Mouse (Mus musculus) midbrain, embryonic 12.5 days (tissue): Measurements from ENCODE around the gene Neu2. TPM values are rescaled to one million over a fixed set of nuclear protein-coding genes. Genes with fewer than 3 reads are reported as not detected.

ENCODE experiments used
- ATAC-seq: fragments of 200-750 bp; cut with Nextera tagmentation; 2 replicates; pipeline ENCODE4 v1.8.0; 2017; ENCODE audit warnings: low read depth, moderate TSS enrichment, moderate library complexity; ENCODE audit not compliant: low FRiP score
- H3K27ac ChIP-seq: fragments of 300-500 bp; sonication (generic); replicated peaks from 2 replicates; pipeline ENCODE4 v1.5.1; 2016; ENCODE audit warnings: mild to moderate bottlenecking
- H3K27me3 ChIP-seq: fragments of 300-500 bp; sonication (generic); 2 replicates; pipeline ENCODE4 v1.6.1; 2016; ENCODE audit warnings: mild to moderate bottlenecking
- H3K36me3 ChIP-seq: fragments of 300-500 bp; sonication (generic); 2 replicates; pipeline ENCODE4 v1.6.1; 2016
- H3K4me1 ChIP-seq: fragments of 300-500 bp; sonication (generic); 2 replicates; pipeline ENCODE4 v1.6.1; 2016
- H3K4me2 ChIP-seq: fragments of 300-500 bp; sonication (generic); replicated peaks from 2 replicates; pipeline ENCODE4 v1.6.1; 2016; ENCODE audit warnings: mild to moderate bottlenecking, moderate library complexity
- H3K4me3 ChIP-seq: fragments of 300-500 bp; sonication (generic); 2 replicates; pipeline ENCODE4 v1.5.1; 2016; ENCODE audit warnings: mild to moderate bottlenecking
- H3K9ac ChIP-seq: fragments of 300-500 bp; sonication (generic); replicated peaks from 2 replicates; pipeline ENCODE4 v1.6.1; 2016; ENCODE audit warnings: mild to moderate bottlenecking, moderate library complexity
- H3K9me3 ChIP-seq: fragments of 300-500 bp; sonication (generic); 2 replicates; pipeline ENCODE4 v1.6.1; 2016; ENCODE audit warnings: mild to moderate bottlenecking
- WGBS: fragments of 180-500 bp; shearing (Covaris S2); methylation state at CpG from one replicate; pipeline ENCODE4 v1.1.7; 2016; 5-methylcytosine and 5-hydroxymethylcytosine counted together
- polyA plus RNA-seq: library from polyadenylated mRNA; unstranded; fragments of >200 nt; fragmentation: Nextera tagmentation; extraction: Ambion mirVana; gene quantifications from 2 replicates; pipeline ENCODE4 v1.2.1, GENCODE M21; 2016

Neu2 gene
- polyA plus RNA-seq, 1 experiment from 2014 or later: not detected

GRCm38 (mm10) chr1:87621858-87622279 is 112.2 kb downstream of the Neu2 start:
- Histone ChIP-seq H3K27me3 (no peaks in the 10 kb centered on the region), H3K9ac (no peak overlapping the region), H3K4me1 (0 out of 2 replicates have a peak, but pooled peaks cover 2% of the 10 kb centered on the region), H3K9me3 (no peaks in the 10 kb centered on the region), H3K4me3 (no peak overlapping the region), H3K36me3 (no peaks in the 10 kb centered on the region), H3K4me2 (no peak overlapping the region), H3K27ac (no peak overlapping the region)
- no peak for ATAC-seq
- 66% methylated on average over 3 of the region's 3 CpGs for WGBS

GRCm38 (mm10) chr1:87623977-87624666 is 114.4 kb downstream of the Neu2 start:
- H3K27me3 ChIP-seq: no peaks in the 10 kb centered on the region
- H3K4me2 ChIP-seq: no peak overlapping the region
- no peak overlapping the region for H3K27ac ChIP-seq
- no peak for ATAC-seq
- WGBS: 85% methylated on average over 1 of the region's 1 CpGs
- no peaks in the 10 kb centered on the region for H3K36me3 ChIP-seq
- no peak overlapping the region for H3K4me3 ChIP-seq
- no peaks in the 10 kb centered on the region for H3K9me3 ChIP-seq
- H3K9ac ChIP-seq: no peak overlapping the region
- 0 out of 2 replicates have a peak, but pooled peaks cover 2% of the 10 kb centered on the region for H3K4me1 ChIP-seq

GRCm38 (mm10) chr1:87624826-87625225 is 115.1 kb downstream of the Neu2 start:
- WGBS: 84% methylated on average over 2 of the region's 2 CpGs

GRCm38 (mm10) chr1:87625254-87626025 is 115.8 kb downstream of the Neu2 start:
- no peak overlapping the region for H3K27ac ChIP-seq
- H3K36me3 ChIP-seq: no peaks in the 10 kb centered on the region
- H3K9me3 ChIP-seq: no peaks in the 10 kb centered on the region
- no peak for ATAC-seq
- H3K9ac ChIP-seq: no peak overlapping the region
- H3K4me3 ChIP-seq: no peak overlapping the region
- H3K4me2 ChIP-seq: no peak overlapping the region
- WGBS: 88% methylated on average over 6 of the region's 6 CpGs
- no peaks in the 10 kb centered on the region for H3K27me3 ChIP-seq
- H3K4me1 ChIP-seq: 0 out of 2 replicates have a peak, but pooled peaks cover 2% of the 10 kb centered on the region

More at GRCm38 (mm10) chr1:87624826-87625225, 115.1 kb downstream of the Neu2 start:
- Histone ChIP-seq H3K27ac (no peak overlapping the region), H3K4me2 (no peak overlapping the region), H3K9me3 (no peaks in the 10 kb centered on the region), H3K9ac (no peak overlapping the region), H3K36me3 (no peaks in the 10 kb centered on the region), H3K27me3 (no peaks in the 10 kb centered on the region), H3K4me1 (0 out of 2 replicates have a peak, but pooled peaks cover 2% of the 10 kb centered on the region), H3K4me3 (no peak overlapping the region)
- no peak for ATAC-seq

GRCm38 (mm10) chr1:87626344-87626743 is 116.7 kb downstream of the Neu2 start:
- H3K27me3 ChIP-seq: no peaks in the 10 kb centered on the region
- H3K4me1 ChIP-seq: 0 out of 2 replicates have a peak, but pooled peaks cover 2% of the 10 kb centered on the region
- H3K4me2 ChIP-seq: no peak overlapping the region
- no peak overlapping the region for H3K4me3 ChIP-seq
- no peak for ATAC-seq
- no peak overlapping the region for H3K27ac ChIP-seq
- WGBS: 62% methylated on average over 2 of the region's 2 CpGs
- H3K9ac ChIP-seq: no peak overlapping the region
- no peaks in the 10 kb centered on the region for H3K9me3 ChIP-seq
- H3K36me3 ChIP-seq: no peaks in the 10 kb centered on the region

GRCm38 (mm10) chr1:87628085-87628484 is 118.4 kb downstream of the Neu2 start:
- no peaks in the 10 kb centered on the region for H3K27me3 ChIP-seq
- 0 out of 2 replicates have a peak, but pooled peaks cover 2% of the 10 kb centered on the region for H3K4me1 ChIP-seq
- no peak overlapping the region for H3K9ac ChIP-seq
- WGBS: 58% methylated on average over 2 of the region's 2 CpGs
- no peak overlapping the region for H3K27ac ChIP-seq
- H3K9me3 ChIP-seq: no peaks in the 10 kb centered on the region
- no peaks in the 10 kb centered on the region for H3K36me3 ChIP-seq
- no peak overlapping the region for H3K4me2 ChIP-seq
- ATAC-seq: no peak
- no peak overlapping the region for H3K4me3 ChIP-seq

GRCm38 (mm10) chr1:87631584-87631983 is 121.9 kb downstream of the Neu2 start:
- Histone ChIP-seq H3K4me1 (no peaks in the 10 kb centered on the region), H3K4me3 (no peak overlapping the region), H3K27me3 (no peaks in the 10 kb centered on the region), H3K36me3 (no peaks in the 10 kb centered on the region), H3K9me3 (no peaks in the 10 kb centered on the region), H3K9ac (no peak overlapping the region), H3K4me2 (no peak overlapping the region), H3K27ac (no peak overlapping the region)
- WGBS: 86% methylated on average over 10 of the region's 10 CpGs
- no peak for ATAC-seq

GRCm38 (mm10) chr1:87632163-87632562 is 122.5 kb downstream of the Neu2 start:
- H3K9me3 ChIP-seq: no peaks in the 10 kb centered on the region
- H3K27ac ChIP-seq: no peak overlapping the region
- H3K36me3 ChIP-seq: no peaks in the 10 kb centered on the region
- 79% methylated on average over 6 of the region's 6 CpGs for WGBS
- no peak for ATAC-seq
- H3K27me3 ChIP-seq: no peaks in the 10 kb centered on the region
- H3K4me3 ChIP-seq: no peak overlapping the region
- no peaks in the 10 kb centered on the region for H3K4me1 ChIP-seq
- no peak overlapping the region for H3K9ac ChIP-seq
- no peak overlapping the region for H3K4me2 ChIP-seq

GRCm38 (mm10) chr1:87636716-87637117 is 127.0 kb downstream of the Neu2 start:
- no peaks in the 10 kb centered on the region for H3K4me1 ChIP-seq
- no peak overlapping the region for H3K4me3 ChIP-seq
- H3K4me2 ChIP-seq: no peak overlapping the region
- H3K36me3 ChIP-seq: no peaks in the 10 kb centered on the region
- no peaks in the 10 kb centered on the region for H3K27me3 ChIP-seq
- H3K9me3 ChIP-seq: no peaks in the 10 kb centered on the region
- H3K9ac ChIP-seq: no peak overlapping the region
- no peak overlapping the region for H3K27ac ChIP-seq
- 91% methylated on average over 12 of the region's 12 CpGs for WGBS
- no peak for ATAC-seq

- Histone ChIP-seq H3K9me3 (no peaks in the 10 kb centered on the region), H3K36me3 (no peaks in the 10 kb centered on the region), H3K4me2 (no peak overlapping the region), H3K27ac (no peak overlapping the region), H3K9ac (no peak overlapping the region), H3K27me3 (no peaks in the 10 kb centered on the region), H3K4me3 (no peak overlapping the region), H3K4me1 (no peaks in the 10 kb centered on the region)
- ATAC-seq: no peak
- WGBS: 88% methylated on average over 4 of the region's 4 CpGs
Observed at GRCm38 (mm10) chr1:87637121-87637877, 127.6 kb downstream of the Neu2 start.

GRCm38 (mm10) chr1:87637878-87638600 is 128.3 kb downstream of the Neu2 start:
- ATAC-seq: no peak
- Histone ChIP-seq H3K27me3 (no peaks in the 10 kb centered on the region), H3K27ac (no peak overlapping the region), H3K4me1 (no peaks in the 10 kb centered on the region), H3K9ac (no peak overlapping the region), H3K4me2 (no peak overlapping the region), H3K36me3 (no peaks in the 10 kb centered on the region), H3K9me3 (no peaks in the 10 kb centered on the region), H3K4me3 (no peak overlapping the region)
- WGBS: 90% methylated on average over 4 of the region's 4 CpGs
